Mouse (Mus musculus): Measurements from ENCODE around the gene Ckap4. TPM values are rescaled to one million over a fixed set of nuclear protein-coding genes. Genes with fewer than 3 reads are reported as not detected.

Ckap4 gene
- polyA plus RNA-seq, 1 experiment from 2014 or later, result 59.2 TPM

DNA sequence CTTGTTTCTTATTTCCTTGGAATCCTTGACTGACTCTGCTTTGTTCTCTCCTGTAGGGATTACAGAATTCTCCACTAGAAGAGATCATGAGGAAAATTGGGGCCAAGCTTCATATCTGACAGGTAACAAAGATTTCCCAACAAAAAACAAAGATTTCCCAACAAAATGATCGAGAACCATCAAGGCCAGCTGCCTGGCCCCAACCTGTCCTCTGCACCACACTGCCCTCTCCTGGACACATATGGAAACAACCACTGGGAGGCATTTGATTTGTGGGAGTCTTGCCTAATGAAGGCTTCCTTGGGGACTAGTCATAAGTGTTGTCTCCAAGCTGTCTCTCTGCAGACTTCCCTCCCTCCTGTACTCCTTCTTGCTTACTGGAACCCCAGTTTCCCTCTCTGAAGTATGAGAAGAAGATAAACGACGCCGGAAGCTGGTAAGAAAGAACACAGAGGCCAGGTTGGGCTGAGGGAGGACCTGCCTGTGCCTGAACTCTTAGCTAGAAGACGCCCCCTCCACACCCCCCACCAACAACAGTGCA is 19.8 kb downstream of the Ckap4 start:
- ATAC-seq (ENCODE audit: low FRiP score, low TSS enrichment), result no peak; the same call in 1 of the 2 replicates
- Histone ChIP-seq H3K4me3 (ENCODE audit: low read depth, low read length) (no peak overlapping the region), H3K36me3 (ENCODE audit: control insufficient read depth, insufficient read depth, low read length) (no peaks in the 10 kb centered on the region), H3K9ac (ENCODE audit: low read length) (no peak overlapping the region), H3K27me3 (ENCODE audit: control insufficient read depth, insufficient read depth, low read length) (no peaks in the 10 kb centered on the region), H3K27ac (replicated peaks) (no peak overlapping the region), H3K9me3 (ENCODE audit: control insufficient read depth, low read length) (no peaks in the 10 kb centered on the region), H3K4me2 (replicated peaks; ENCODE audit: low read depth) (no peak overlapping the region), H3K4me1 (replicated peaks; ENCODE audit: control insufficient read depth, insufficient read depth) (no peaks in the 10 kb centered on the region)
- WGBS, result 43% methylated on average over 5 of the region's 5 CpGs
- TF ChIP-seq CTCF (IDR thresholded peaks at IDR 0.05; ENCODE audit: low read depth) (peak; percentile 89), EP300 (optimal IDR thresholded peaks at IDR 0.05) (no peak)
- DNase-seq (ENCODE audit: low spot score), result peak; percentile 71

DNA sequence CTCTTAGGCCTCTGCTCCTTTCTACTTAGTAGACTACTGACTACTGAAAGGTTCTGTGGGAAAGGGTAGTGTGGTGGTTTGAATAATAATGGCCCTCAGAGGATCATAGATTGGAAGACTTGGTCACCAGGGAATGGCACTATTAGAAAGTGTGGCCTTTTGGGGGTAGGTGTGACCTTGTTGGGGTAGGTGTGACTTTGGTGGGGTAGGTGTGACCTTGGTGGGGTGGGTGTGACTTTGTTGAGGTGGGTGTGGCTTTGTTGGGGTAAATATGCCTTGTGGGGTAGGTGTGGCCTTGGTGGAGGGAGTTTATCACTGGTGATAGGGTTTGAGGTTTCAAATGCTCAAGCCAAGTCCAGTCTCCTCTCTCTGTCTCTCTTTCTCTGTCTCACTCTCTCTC is 21.1 kb downstream of the Ckap4 start:
- Histone ChIP-seq H3K4me2 (replicated peaks; ENCODE audit: low read depth) (no peak overlapping the region), H3K4me3 (ENCODE audit: low read depth, low read length) (no peak overlapping the region), H3K9ac (ENCODE audit: low read length) (no peak overlapping the region), H3K36me3 (ENCODE audit: control insufficient read depth, insufficient read depth, low read length) (no peaks in the 10 kb centered on the region), H3K9me3 (ENCODE audit: control insufficient read depth, low read length) (no peaks in the 10 kb centered on the region), H3K27ac (replicated peaks) (no peak overlapping the region), H3K4me1 (replicated peaks; ENCODE audit: control insufficient read depth, insufficient read depth) (no peaks in the 10 kb centered on the region), H3K27me3 (ENCODE audit: control insufficient read depth, insufficient read depth, low read length) (no peaks in the 10 kb centered on the region)
- TF ChIP-seq CTCF (IDR thresholded peaks at IDR 0.05; ENCODE audit: low read depth) (no peak), EP300 (optimal IDR thresholded peaks at IDR 0.05) (no peak)
- no peak for ATAC-seq (ENCODE audit: low FRiP score, low TSS enrichment)
- no peak for DNase-seq (ENCODE audit: low spot score)

DNA sequence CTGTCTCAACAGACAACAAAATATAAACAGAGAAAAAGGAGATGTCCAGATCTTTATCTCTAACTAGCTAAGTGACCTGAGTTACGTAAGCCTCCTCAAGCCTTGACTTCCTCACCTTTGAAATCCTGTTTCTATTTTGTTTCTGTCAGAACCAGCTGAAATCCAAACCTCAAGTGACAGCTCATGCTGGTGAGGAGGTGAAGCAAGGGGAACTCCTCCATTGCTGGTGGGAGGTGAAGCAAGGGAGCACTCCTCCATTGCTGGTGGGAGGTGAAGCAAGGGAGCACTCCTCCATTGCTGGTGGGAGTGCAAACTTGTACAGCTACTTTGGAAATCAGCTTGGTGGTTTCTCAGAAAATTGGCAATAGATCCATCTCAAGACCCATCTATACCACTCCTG is 25.3 kb downstream of the Ckap4 start:
- WGBS, result 90% methylated on average over 1 of the region's 1 CpGs
- H3K4me2 ChIP-seq (replicated peaks; ENCODE audit: low read depth), result no peak overlapping the region
- ATAC-seq (ENCODE audit: low FRiP score, low TSS enrichment) (no peak), DNase-seq (ENCODE audit: low spot score) (no peak)
- H3K9ac ChIP-seq (ENCODE audit: low read length), result no peak overlapping the region
- H3K36me3 ChIP-seq (ENCODE audit: control insufficient read depth, insufficient read depth, low read length), result no peaks in the 10 kb centered on the region
- no peaks in the 10 kb centered on the region for H3K27me3 ChIP-seq (ENCODE audit: control insufficient read depth, insufficient read depth, low read length)
- no peaks in the 10 kb centered on the region for H3K4me1 ChIP-seq (replicated peaks; ENCODE audit: control insufficient read depth, insufficient read depth)
- no peak overlapping the region for H3K4me3 ChIP-seq (ENCODE audit: low read depth, low read length)
- H3K27ac ChIP-seq (replicated peaks), result no peak overlapping the region
- no peaks in the 10 kb centered on the region for H3K9me3 ChIP-seq (ENCODE audit: control insufficient read depth, low read length)
- TF ChIP-seq CTCF (IDR thresholded peaks at IDR 0.05; ENCODE audit: low read depth), result no peak
- no peak for TF ChIP-seq EP300 (optimal IDR thresholded peaks at IDR 0.05)

DNA sequence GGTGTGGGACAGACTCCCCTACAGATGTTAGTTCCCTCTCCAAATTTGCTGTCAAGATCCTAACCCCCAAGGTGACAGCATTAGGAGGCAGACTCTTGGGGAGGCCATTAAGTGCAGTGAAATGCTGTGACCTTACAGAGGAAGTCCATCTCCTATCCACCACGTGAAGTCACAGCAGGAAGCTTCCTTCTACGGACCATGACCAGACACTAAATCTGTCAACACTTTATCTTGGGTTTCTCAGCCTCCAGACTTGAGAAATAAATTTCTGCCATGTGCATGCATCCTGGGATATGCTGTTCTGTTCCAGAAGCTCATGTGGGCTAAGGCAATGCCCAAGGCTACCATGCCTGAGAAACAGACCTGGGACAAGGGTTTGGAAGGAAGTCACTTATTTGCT is 35.0 kb downstream of the Ckap4 start:
- Histone ChIP-seq H3K4me2 (replicated peaks; ENCODE audit: low read depth) (no peak overlapping the region), H3K4me1 (replicated peaks; ENCODE audit: control insufficient read depth, insufficient read depth) (no peaks in the 10 kb centered on the region), H3K9ac (ENCODE audit: low read length) (no peak overlapping the region), H3K27me3 (ENCODE audit: control insufficient read depth, insufficient read depth, low read length) (no peaks in the 10 kb centered on the region), H3K27ac (replicated peaks) (no peak overlapping the region), H3K9me3 (ENCODE audit: control insufficient read depth, low read length) (no peaks in the 10 kb centered on the region), H3K36me3 (ENCODE audit: control insufficient read depth, insufficient read depth, low read length) (no peaks in the 10 kb centered on the region), H3K4me3 (ENCODE audit: low read depth, low read length) (no peak overlapping the region)
- 48% methylated on average over 2 of the region's 2 CpGs for WGBS
- ATAC-seq (ENCODE audit: low FRiP score, low TSS enrichment) (no peak), DNase-seq (ENCODE audit: low spot score) (no peak)
- TF ChIP-seq CTCF (IDR thresholded peaks at IDR 0.05; ENCODE audit: low read depth), result no peak

DNA sequence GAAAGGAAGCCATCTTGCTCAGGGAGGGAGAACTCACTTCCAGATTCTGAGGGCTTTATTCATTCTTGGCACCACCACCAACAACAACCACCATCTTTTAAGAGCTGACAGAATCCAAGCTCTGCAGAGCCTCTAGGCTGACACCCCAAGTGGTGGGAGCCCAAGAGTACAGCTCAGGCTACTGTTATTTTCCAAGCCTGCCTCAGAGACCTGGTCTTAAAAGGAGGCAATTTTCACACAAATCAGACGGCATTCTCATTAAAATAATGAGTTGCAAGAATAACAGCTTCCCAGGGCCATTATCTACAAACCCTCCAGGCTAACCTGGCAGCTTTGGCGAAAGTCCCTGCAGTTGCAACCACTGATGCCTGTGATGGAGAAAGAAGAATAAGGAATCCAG is 37.1 kb downstream of the Ckap4 start:
- Histone ChIP-seq H3K27ac (replicated peaks) (no peak overlapping the region), H3K4me3 (ENCODE audit: low read depth, low read length) (no peak overlapping the region), H3K9ac (ENCODE audit: low read length) (no peak overlapping the region), H3K4me2 (replicated peaks; ENCODE audit: low read depth) (no peak overlapping the region), H3K9me3 (ENCODE audit: control insufficient read depth, low read length) (no peaks in the 10 kb centered on the region), H3K4me1 (replicated peaks; ENCODE audit: control insufficient read depth, insufficient read depth) (no peaks in the 10 kb centered on the region), H3K36me3 (ENCODE audit: control insufficient read depth, insufficient read depth, low read length) (no peaks in the 10 kb centered on the region), H3K27me3 (ENCODE audit: control insufficient read depth, insufficient read depth, low read length) (no peaks in the 10 kb centered on the region)
- ATAC-seq (ENCODE audit: low FRiP score, low TSS enrichment) (no peak), DNase-seq (ENCODE audit: low spot score) (no peak)
- WGBS, result 68% methylated on average over 2 of the region's 2 CpGs
- TF ChIP-seq CTCF (IDR thresholded peaks at IDR 0.05; ENCODE audit: low read depth), result no peak
- TF ChIP-seq EP300 (optimal IDR thresholded peaks at IDR 0.05), result no peak

DNA sequence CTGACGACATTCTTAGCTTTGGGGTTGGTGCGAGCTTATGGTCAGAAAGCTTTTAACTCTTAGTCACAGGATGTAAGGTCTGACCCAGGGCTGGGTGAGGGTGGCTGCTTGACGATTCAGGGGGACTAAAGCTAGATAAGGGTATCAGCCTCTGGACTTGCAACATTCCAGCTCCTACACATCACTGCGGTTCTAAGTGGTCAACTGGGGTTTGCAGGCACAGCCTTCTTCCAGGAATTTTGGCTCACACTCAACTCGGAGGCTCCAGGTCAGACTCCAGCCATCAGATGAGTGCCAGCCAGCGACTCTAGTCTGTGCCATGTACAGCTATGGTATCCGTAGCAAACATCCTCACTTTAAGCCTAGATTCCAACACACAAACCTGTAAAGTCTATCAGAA is 39.4 kb downstream of the Ckap4 start:
- no peak overlapping the region for H3K4me3 ChIP-seq (ENCODE audit: low read depth, low read length)
- H3K4me1 ChIP-seq (replicated peaks; ENCODE audit: control insufficient read depth, insufficient read depth), result no peaks in the 10 kb centered on the region
- no peaks in the 10 kb centered on the region for H3K27me3 ChIP-seq (ENCODE audit: control insufficient read depth, insufficient read depth, low read length)
- no peak overlapping the region for H3K4me2 ChIP-seq (replicated peaks; ENCODE audit: low read depth)
- no peak for TF ChIP-seq CTCF (IDR thresholded peaks at IDR 0.05; ENCODE audit: low read depth)
- no peak for TF ChIP-seq EP300 (optimal IDR thresholded peaks at IDR 0.05)
- no peak overlapping the region for H3K27ac ChIP-seq (replicated peaks)
- DNase-seq (ENCODE audit: low spot score), result no peak
- WGBS, result 73% methylated on average over 7 of the region's 7 CpGs
- no peak overlapping the region for H3K9ac ChIP-seq (ENCODE audit: low read length)
- H3K9me3 ChIP-seq (ENCODE audit: control insufficient read depth, low read length), result no peaks in the 10 kb centered on the region
- H3K36me3 ChIP-seq (ENCODE audit: control insufficient read depth, insufficient read depth, low read length), result no peaks in the 10 kb centered on the region
- ATAC-seq (ENCODE audit: low FRiP score, low TSS enrichment), result no peak
